Mouse (Mus musculus): ENCODE measurements around the gene Itch. TPM values are rescaled to one million over a fixed set of nuclear protein-coding genes. Genes with fewer than 3 reads are reported as not detected.

The Itch gene
- 66.3 and 72.4 TPM in 2 replicates for polyA plus RNA-seq (2015; fragmentation: Nextera tagmentation; extraction: Ambion mirVana)

DNA sequence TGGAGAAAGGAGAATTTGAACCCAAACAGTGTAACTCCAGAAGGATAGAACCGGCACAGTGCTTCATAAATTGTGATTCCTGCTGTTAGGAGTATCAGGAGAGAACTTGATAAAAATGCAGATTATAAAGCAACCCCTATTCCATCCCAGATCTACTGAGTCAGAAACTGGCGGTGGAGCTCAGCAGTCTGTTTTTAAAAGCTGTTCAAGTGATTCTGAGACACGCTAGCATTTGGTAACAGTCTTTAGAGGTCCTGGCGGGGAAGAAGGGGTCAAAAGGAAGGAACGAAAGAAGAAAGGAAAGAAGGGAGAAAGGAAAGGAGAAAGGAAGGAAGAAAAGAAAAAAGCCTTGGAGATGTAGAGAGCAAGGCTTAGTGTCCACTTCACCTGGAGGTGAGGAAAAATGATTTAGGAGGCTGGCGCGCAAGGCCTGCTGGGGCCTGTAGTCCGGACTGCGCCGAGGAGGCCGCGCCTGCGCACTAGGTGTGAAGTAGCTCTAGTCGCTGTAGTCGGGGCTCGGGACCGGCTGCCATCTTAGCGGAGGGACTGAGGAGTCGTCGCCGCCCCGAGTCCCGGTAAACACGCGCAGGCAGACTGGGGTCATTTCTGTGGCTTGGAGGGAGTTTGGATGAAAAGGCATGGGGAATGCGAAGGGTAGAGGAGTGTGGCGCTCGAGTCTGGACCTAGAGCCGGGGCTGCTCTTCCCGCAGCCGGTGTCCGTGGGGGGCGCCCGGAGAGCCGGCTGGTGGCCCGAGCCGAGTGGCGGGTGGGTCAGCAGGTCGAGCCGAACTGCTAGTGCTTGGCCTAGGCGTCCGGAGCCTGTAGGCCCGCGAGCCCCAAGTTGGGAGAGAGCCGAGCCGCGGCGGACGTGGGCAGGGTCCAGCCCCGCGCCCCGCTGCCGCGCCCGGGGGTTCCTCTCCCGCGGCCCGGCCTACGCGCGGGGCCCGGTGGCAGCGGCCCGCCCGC lies at the start of gene Itch:
Gene Itch (plus strand): TSS at position 499 of the 966 bp plus-strand sequence.
- H3K9ac ChIP-seq: peak within 1 kb of the TSS; percentile 98
- WGBS: 2% methylated on average over 61 of the region's 65 CpGs
- no peaks in the 10 kb centered on the region for H3K27me3 ChIP-seq
- no peaks in the 10 kb centered on the region for H3K9me3 ChIP-seq
- peak within 1 kb of the TSS; percentile 88 for H3K27ac ChIP-seq
- H3K4me2 ChIP-seq: peak within 1 kb of the TSS; percentile 73
- peaks cover 7% of the 10 kb centered on the region for H3K36me3 ChIP-seq
- H3K4me1 ChIP-seq: peaks cover 15% of the 10 kb centered on the region
- peak within 1 kb of the TSS; percentile 93 for H3K4me3 ChIP-seq
- ATAC-seq (ENCODE audit: insufficient number of reproducible peaks, insufficient read depth, low FRiP score, low TSS enrichment, low read depth): peak; percentile 95

DNA sequence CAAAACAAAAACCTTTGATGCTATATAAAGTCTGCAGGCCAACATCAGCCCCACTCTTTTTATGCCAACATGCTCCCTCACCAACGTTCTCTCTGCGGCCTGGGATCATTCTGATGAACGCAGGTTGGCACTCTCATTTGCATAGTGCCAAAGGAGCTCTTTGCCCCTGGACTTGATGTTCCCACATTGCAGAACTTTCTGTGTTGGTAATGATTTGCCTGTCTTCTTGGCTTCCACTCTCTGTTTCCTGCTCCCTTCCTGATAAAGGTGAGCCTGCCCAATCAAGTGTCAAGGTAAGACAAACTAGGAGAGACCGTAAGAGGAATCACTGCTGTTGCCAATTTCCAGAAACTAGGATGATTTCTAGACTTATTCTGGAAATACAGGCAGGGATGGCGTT lies 48.8 kb upstream of the Itch start:
- Histone ChIP-seq H3K27ac (no peak overlapping the region), H3K9me3 (no peaks in the 10 kb centered on the region), H3K9ac (no peak overlapping the region), H3K4me2 (no peak overlapping the region), H3K27me3 (no peaks in the 10 kb centered on the region), H3K36me3 (no peaks in the 10 kb centered on the region), H3K4me1 (no peaks in the 10 kb centered on the region), H3K4me3 (no peak overlapping the region)
- WGBS: 91% methylated on average over 5 of the region's 5 CpGs
- ATAC-seq (ENCODE audit: insufficient number of reproducible peaks, insufficient read depth, low FRiP score, low TSS enrichment, low read depth): no peak

DNA sequence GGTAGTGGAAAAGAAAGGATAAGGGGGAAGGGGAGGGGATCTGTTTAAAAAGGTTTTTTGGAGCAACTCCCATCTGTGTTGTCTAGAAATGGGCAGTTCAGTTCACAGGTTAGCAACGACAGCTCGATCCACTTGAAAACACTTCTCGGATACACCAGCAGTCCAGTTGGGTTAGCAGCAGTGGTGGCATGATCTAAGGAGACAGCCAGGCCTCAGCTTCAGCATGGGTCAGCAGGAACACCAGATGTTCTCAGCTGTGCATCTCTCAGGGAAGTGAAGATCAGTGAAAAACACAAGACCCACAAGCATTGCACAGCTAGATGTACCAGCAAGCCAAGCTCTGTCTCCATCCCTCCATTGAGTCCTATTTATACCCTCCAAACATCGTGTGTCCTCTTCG lies 47.0 kb upstream of the Itch start:
- H3K36me3 ChIP-seq: no peaks in the 10 kb centered on the region
- 85% methylated on average over 5 of the region's 5 CpGs for WGBS

DNA sequence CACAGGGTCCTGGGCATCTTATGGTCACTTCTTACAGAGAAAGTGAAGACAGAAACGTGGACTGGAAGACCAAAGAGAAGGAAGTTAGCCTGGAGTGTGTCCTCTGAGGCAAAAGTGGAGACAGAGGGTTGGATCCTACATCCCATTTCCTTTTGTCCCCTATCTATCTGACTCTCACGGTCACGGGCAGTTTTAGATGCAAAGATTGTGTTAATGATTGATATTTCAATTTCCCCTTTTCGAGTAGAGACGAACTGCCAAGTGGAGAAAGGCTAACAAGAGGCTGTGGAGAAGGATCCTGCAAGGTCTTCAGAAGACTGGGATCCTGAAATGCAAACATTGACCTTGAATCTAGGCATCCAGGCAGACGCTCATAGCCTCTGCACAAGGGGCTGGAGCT lies 45.0 kb upstream of the Itch start:
- 0 out of 2 replicates have a peak, but pooled peaks cover 4% of the 10 kb centered on the region for H3K4me1 ChIP-seq
- no peaks in the 10 kb centered on the region for H3K27me3 ChIP-seq
- no peak overlapping the region for H3K27ac ChIP-seq
- H3K4me2 ChIP-seq: no peak overlapping the region
- no peak overlapping the region for H3K9ac ChIP-seq
- no peak for ATAC-seq (ENCODE audit: insufficient number of reproducible peaks, insufficient read depth, low FRiP score, low TSS enrichment, low read depth)
- H3K4me3 ChIP-seq: no peak overlapping the region
- 83% methylated on average over 6 of the region's 6 CpGs for WGBS
- no peaks in the 10 kb centered on the region for H3K9me3 ChIP-seq
- H3K36me3 ChIP-seq: no peaks in the 10 kb centered on the region

More for the DNA sequence above, 47.0 kb upstream of the Itch start:
- H3K9me3 ChIP-seq: no peaks in the 10 kb centered on the region
- no peak overlapping the region for H3K9ac ChIP-seq
- no peaks in the 10 kb centered on the region for H3K27me3 ChIP-seq
- H3K27ac ChIP-seq: no peak overlapping the region
- no peak overlapping the region for H3K4me3 ChIP-seq
- H3K4me2 ChIP-seq: no peak overlapping the region
- no peak for ATAC-seq (ENCODE audit: insufficient number of reproducible peaks, insufficient read depth, low FRiP score, low TSS enrichment, low read depth)
- 0 out of 2 replicates have a peak, but pooled peaks cover 4% of the 10 kb centered on the region for H3K4me1 ChIP-seq

DNA sequence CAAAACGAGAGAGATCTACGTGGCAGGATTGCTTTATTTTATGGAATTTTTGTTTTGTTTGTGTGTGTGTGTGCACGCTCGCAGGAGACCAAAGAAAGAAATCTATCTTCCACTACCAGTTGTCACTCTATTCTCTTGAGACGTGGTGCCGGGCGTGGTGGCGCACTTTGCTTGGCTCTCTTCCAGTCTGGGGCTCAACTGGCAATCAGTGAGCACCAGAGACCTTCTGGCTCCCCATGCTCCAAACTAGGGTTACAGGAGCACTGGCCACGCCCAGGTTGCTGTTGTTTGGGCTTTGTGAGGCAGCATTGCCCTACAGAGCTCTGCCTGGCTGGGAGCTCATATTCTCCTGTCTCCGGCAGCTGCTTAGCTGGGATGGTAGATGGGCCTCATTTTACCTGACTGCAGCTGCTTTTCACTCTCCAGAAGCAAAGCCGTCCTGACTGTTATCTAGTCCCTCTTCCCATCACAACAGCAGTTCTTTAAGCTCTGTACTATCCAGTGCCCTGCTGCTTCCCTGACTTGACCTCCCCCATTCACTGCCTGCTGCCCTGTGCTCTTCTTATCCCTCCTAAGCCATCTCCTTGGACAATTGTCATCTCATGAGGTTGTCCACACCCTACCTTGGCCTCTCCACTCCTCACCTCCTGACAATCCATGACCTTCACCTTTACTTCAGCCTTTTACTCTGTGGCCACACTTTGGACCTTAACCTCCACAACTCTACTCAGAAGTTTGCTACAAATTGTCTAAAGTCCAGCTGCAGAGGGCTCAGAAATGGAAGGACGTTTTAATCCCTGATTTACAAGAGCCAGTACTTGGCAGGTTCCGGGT lies 42.2 kb upstream of the Itch start:
- H3K4me3 ChIP-seq: no peak overlapping the region
- no peak overlapping the region for H3K27ac ChIP-seq
- 0 out of 2 replicates have a peak, but pooled peaks cover 4% of the 10 kb centered on the region for H3K4me1 ChIP-seq
- H3K9ac ChIP-seq: peak overlapping the region; percentile 33; the same call in 1 of the 2 replicates
- H3K9me3 ChIP-seq: no peaks in the 10 kb centered on the region
- H3K27me3 ChIP-seq: no peaks in the 10 kb centered on the region
- no peak for ATAC-seq (ENCODE audit: insufficient number of reproducible peaks, insufficient read depth, low FRiP score, low TSS enrichment, low read depth)
- H3K4me2 ChIP-seq: no peak overlapping the region
- no peaks in the 10 kb centered on the region for H3K36me3 ChIP-seq
- 56% methylated on average over 13 of the region's 13 CpGs for WGBS

DNA sequence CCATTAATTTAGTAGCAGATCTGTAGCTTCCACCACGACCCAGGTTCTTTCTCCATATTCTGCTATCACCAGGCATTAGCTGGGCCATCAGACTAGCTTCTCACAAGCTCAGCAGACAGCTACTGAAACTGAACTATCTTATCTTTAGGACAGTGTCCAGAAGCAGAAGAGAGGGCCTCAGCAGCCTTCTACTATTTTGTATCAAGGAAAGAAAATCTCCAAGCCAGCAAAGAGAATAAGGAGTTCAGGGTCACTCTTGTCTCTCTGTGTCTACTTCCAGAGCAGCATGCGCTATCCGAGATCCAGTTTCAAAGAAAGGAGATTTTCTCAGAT lies 41.6 kb upstream of the Itch start:
- no peak for ATAC-seq (ENCODE audit: insufficient number of reproducible peaks, insufficient read depth, low FRiP score, low TSS enrichment, low read depth)
- Histone ChIP-seq H3K9me3 (no peaks in the 10 kb centered on the region), H3K9ac (no peak overlapping the region), H3K4me1 (0 out of 2 replicates have a peak, but pooled peaks cover 4% of the 10 kb centered on the region), H3K27ac (no peak overlapping the region), H3K4me2 (no peak overlapping the region), H3K4me3 (no peak overlapping the region), H3K27me3 (no peaks in the 10 kb centered on the region), H3K36me3 (no peaks in the 10 kb centered on the region)
- 74% methylated on average over 3 of the region's 3 CpGs for WGBS

DNA sequence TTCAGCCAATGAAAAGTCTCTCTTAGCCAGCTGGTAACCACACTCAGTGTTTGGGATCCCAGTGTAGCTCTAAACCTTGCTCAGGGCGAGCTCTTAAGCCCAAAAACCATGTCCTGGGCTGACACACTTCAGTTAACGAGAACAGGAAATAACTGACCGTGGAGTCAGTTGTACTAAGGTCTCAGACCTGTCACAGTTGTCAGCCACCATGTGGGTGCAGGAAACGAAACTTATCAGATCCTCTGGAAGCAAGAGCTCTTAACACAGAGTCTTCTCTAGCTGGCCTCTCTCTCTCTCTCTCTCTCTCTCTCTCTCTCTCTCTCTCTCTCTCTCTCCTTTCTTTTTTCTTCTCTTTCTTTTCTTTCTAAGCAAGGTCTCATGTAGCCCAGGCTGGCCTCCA lies 39.9 kb upstream of the Itch start:
- Histone ChIP-seq H3K4me2 (no peak overlapping the region), H3K9me3 (no peaks in the 10 kb centered on the region), H3K4me3 (no peak overlapping the region), H3K4me1 (0 out of 2 replicates have a peak, but pooled peaks cover 4% of the 10 kb centered on the region), H3K36me3 (no peaks in the 10 kb centered on the region), H3K27me3 (no peaks in the 10 kb centered on the region), H3K9ac (no peak overlapping the region), H3K27ac (no peak overlapping the region)
- no peak for ATAC-seq (ENCODE audit: insufficient number of reproducible peaks, insufficient read depth, low FRiP score, low TSS enrichment, low read depth)
- WGBS: 32% methylated on average over 4 of the region's 4 CpGs

DNA sequence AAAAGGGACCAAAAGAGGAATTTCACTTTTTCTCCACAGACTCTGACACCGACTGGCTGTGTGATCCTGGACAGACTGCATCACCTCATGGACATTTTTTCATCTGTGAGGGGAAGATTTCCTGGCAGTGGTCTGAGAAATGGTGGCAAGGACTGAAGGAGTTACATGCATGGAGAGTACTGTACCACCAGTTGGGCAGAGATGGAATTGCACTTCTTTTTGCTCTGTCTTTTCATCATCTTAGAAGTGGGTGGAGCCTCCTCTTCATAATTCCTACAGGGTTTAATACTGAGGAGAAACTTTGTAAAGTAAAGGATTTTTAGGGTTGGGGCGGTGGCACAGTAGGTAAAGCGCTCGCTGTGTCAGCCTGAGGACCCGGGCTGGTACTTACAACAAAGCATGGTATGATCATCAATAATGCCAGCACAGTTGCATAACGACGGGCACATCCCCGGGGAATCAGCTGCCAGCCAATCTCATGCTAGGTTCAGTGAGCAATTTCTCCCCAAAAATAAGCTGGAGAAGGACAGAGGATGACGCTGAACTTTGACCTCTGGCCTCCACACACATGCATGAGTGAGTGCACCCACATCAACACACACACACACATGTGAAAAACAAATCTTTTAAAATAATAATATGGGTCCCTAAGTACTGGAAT lies 34.5 kb upstream of the Itch start:
- Histone ChIP-seq H3K9ac (no peak overlapping the region), H3K4me2 (no peak overlapping the region), H3K4me1 (no peaks in the 10 kb centered on the region), H3K27ac (no peak overlapping the region), H3K9me3 (no peaks in the 10 kb centered on the region), H3K4me3 (no peak overlapping the region), H3K36me3 (no peaks in the 10 kb centered on the region), H3K27me3 (no peaks in the 10 kb centered on the region)
- no peak for ATAC-seq (ENCODE audit: insufficient number of reproducible peaks, insufficient read depth, low FRiP score, low TSS enrichment, low read depth)
- 77% methylated on average over 9 of the region's 9 CpGs for WGBS

DNA sequence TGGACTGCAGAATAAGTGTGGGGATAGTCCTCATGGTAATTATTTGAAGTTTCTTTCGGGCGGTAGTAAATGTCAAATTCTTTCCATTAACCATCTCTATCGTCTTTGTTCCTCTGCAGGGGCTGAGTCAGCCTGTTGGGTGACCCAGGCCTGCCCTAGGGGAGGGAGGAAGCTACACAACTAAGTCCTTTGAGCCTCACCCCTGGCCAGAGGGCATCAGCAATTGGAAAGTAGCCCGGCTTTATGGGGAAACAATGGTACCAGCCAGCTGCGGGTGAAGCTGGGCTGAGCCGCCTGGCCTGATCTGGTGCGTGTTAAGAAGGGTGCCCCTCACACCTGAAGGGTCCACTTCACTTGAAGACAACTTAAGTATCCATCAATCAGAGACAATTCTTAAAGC lies 33.9 kb upstream of the Itch start:
- Histone ChIP-seq H3K4me3 (no peak overlapping the region), H3K4me2 (no peak overlapping the region), H3K9me3 (no peaks in the 10 kb centered on the region), H3K9ac (no peak overlapping the region), H3K27me3 (no peaks in the 10 kb centered on the region), H3K4me1 (no peaks in the 10 kb centered on the region), H3K27ac (no peak overlapping the region), H3K36me3 (no peaks in the 10 kb centered on the region)
- ATAC-seq (ENCODE audit: insufficient number of reproducible peaks, insufficient read depth, low FRiP score, low TSS enrichment, low read depth): no peak
- WGBS: 37% methylated on average over 7 of the region's 7 CpGs

DNA sequence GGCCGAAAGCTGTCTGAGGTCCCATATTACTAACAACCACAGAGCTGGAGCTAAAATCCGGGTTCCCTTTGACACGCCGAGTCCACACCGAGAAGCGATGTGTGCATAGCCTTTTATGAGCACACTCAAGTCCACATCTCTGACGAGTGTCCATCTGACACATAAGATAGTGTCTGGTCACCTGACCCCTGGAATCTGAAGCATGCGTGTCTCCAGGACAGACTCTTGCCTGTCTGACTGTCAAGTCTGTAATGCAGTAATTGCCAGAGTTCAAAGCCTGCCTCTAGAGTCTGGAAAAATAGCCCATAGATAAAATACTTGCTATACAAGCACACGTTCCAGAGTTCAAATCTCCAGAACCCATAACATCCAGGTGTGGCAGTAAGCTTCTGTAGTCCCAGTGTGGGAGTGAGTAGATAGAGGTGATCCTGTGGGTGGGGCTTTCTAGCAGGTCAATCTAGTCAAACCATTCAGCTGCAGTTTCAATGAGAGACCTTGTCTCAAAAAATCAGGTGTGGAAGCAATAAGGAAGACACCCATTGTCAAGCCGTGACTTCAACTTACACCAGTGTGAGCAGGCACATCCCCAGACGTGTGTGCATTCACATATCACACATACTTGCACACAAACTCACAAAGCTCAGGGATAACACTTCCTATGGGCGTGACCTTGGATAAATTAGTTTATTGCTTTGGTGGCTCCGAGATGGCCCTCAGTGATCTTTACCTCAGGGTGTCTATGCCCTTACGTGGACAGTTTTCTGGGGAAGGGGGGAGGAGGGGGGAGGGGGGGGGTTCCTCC lies 33.1 kb upstream of the Itch start:
- no peaks in the 10 kb centered on the region for H3K4me1 ChIP-seq
- WGBS: 71% methylated on average over 14 of the region's 14 CpGs
- no peak for ATAC-seq (ENCODE audit: insufficient number of reproducible peaks, insufficient read depth, low FRiP score, low TSS enrichment, low read depth)
- H3K4me2 ChIP-seq: no peak overlapping the region
- no peak overlapping the region for H3K27ac ChIP-seq
- H3K4me3 ChIP-seq: no peak overlapping the region
- H3K9me3 ChIP-seq: no peaks in the 10 kb centered on the region
- no peaks in the 10 kb centered on the region for H3K36me3 ChIP-seq
- H3K27me3 ChIP-seq: no peaks in the 10 kb centered on the region
- no peak overlapping the region for H3K9ac ChIP-seq

Data from embryonic facial prominence, embryonic 13.5 days (tissue).